ENCODE assay signal across 7 mouse cellular contexts in the genomic region with DNA sequence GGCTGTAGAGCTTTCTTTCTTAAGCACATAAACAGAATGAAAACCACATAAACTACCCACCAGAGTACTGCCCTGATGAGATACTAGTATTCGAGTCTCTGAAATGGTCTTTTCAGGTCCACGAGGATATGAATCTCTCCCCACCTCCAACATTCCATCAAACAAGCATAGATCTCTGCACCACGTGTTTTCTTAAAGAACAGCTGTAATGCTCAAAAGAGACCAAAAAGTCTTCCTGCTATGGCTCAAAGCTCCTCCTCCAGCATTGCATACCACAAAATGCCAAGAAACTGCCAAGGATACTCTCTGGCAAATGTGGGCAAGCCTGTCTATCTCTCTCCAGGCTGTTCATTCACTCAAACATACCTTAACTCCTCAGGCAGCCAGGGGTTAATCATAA. TPM values are rescaled to one million over a fixed set of nuclear protein-coding genes. Genes with fewer than 3 reads are reported as not detected.
A peak's percentile ranks its signal among the peaks of the same experiment; 100 is the strongest.
DNase-seq lines count a peak whose midpoint lies in the region; ATAC-seq and TF ChIP-seq lines count a peak whose summit lies in the region.

No protein-coding gene starts in this region.

- H3K4me1 ChIP-seq in spleen, adult 2 months (ENCODE audit: control insufficient read depth, insufficient read depth, insufficient read length) = peaks cover 7% of the 10 kb centered on the region; the same call in 1 of the 2 replicates
- no peaks in the 10 kb centered on the region; the same call in 1 of the 2 replicates for H3K4me1 ChIP-seq in forebrain, embryonic 11.5 days (replicated peaks; ENCODE audit: control insufficient read depth, insufficient read depth, low read length)
- peaks cover 17% of the 10 kb centered on the region for H3K4me1 ChIP-seq in liver, embryonic 11.5 days (replicated peaks; ENCODE audit: control insufficient read depth, insufficient read depth, low read length)

- TF ChIP-seq CTCF in spleen, adult 2 months (IDR thresholded peaks at IDR 0.05; ENCODE audit: extremely low read depth, insufficient read depth, insufficient read length, insufficient replicate concordance) = no peak

- TF ChIP-seq POLR2A in spleen, adult 2 months (IDR thresholded peaks at IDR 0.05; ENCODE audit: low read depth, low read length) = no peak

- WGBS in spleen, adult 2 months = 9% methylated on average over 3 of the region's 3 CpGs
- 19% methylated on average over 3 of the region's 3 CpGs for WGBS in forebrain, embryonic 11.5 days
- 21% methylated on average over 3 of the region's 3 CpGs for WGBS in liver, embryonic 11.5 days

- no peak overlapping the region for H3K27ac ChIP-seq in spleen, adult 2 months (ENCODE audit: insufficient read depth, low read length)
- no peak overlapping the region for H3K27ac ChIP-seq in forebrain, embryonic 11.5 days (ENCODE audit: low read depth, low read length)
- H3K27ac ChIP-seq in liver, embryonic 11.5 days (ENCODE audit: low read depth, low read length) = no peak overlapping the region

- no peaks in the 10 kb centered on the region for H3K27me3 ChIP-seq in spleen, adult 2 months (ENCODE audit: control insufficient read depth, insufficient read depth, low read length)
- no peaks in the 10 kb centered on the region for H3K27me3 ChIP-seq in forebrain, embryonic 11.5 days (ENCODE audit: control insufficient read depth, insufficient read depth, low read length)
- no peaks in the 10 kb centered on the region for H3K27me3 ChIP-seq in liver, embryonic 11.5 days (replicated peaks; ENCODE audit: control insufficient read depth, insufficient read depth, low read length)

- peak overlapping the region; percentile 68 for H3K9ac ChIP-seq in forebrain, embryonic 11.5 days (ENCODE audit: low read length)
- peak overlapping the region; percentile 65 for H3K9ac ChIP-seq in liver, embryonic 11.5 days (ENCODE audit: low read depth, low read length)

- no peaks in the 10 kb centered on the region for H3K36me3 ChIP-seq in spleen, adult 2 months (ENCODE audit: control insufficient read depth, insufficient read depth, low read length)
- no peaks in the 10 kb centered on the region for H3K36me3 ChIP-seq in forebrain, embryonic 11.5 days (ENCODE audit: control insufficient read depth, insufficient read depth, low read length)
- H3K36me3 ChIP-seq in liver, embryonic 11.5 days (ENCODE audit: control insufficient read depth, insufficient read depth, low read length) = no peaks in the 10 kb centered on the region

- ATAC-seq in forebrain, embryonic 11.5 days (replicated peaks; ENCODE audit: low FRiP score) = no peak
- no peak for ATAC-seq in liver, embryonic 11.5 days (replicated peaks; ENCODE audit: low FRiP score)

- H3K4me2 ChIP-seq in forebrain, embryonic 11.5 days (ENCODE audit: low read depth, low read length, severe bottlenecking) = peak overlapping the region; percentile 61
- peak overlapping the region; percentile 61 for H3K4me2 ChIP-seq in liver, embryonic 11.5 days

- no peak for DNase-seq in spleen, adult 2 months (ENCODE audit: low read depth in 1 of 2, low spot score in 2 of 2)
- no peak for DNase-seq in spleen, postnatal 4 days (ENCODE audit: low spot score in 2 of 2)
- no peak for DNase-seq in forebrain, embryonic 11.5 days (ENCODE audit: low spot score)
- DNase-seq in liver, embryonic 11.5 days (ENCODE audit: low spot score) = no peak
- no peak for DNase-seq in embryo, embryonic 10 days (ENCODE audit: low spot score)
- no peak for DNase-seq in right cerebral cortex, postnatal 25 days
- DNase-seq in left cerebral cortex, adult 9 months (ENCODE audit: low spot score in 2 of 2) = no peak

- peak overlapping the region; percentile 99; the same call in 1 of the 2 replicates for H3K4me3 ChIP-seq in spleen, adult 2 months (ENCODE audit: extremely low read depth, insufficient read depth, insufficient read length)
- peak overlapping the region; percentile 44 for H3K4me3 ChIP-seq in forebrain, embryonic 11.5 days (ENCODE audit: low read depth, low read length)
- H3K4me3 ChIP-seq in liver, embryonic 11.5 days (ENCODE audit: low read depth, low read length) = peak overlapping the region; percentile 51

- no peaks in the 10 kb centered on the region for H3K9me3 ChIP-seq in forebrain, embryonic 11.5 days (ENCODE audit: control insufficient read depth, low read length)
- no peaks in the 10 kb centered on the region for H3K9me3 ChIP-seq in liver, embryonic 11.5 days (ENCODE audit: control insufficient read depth, low read length)

RNA-seq across cellular contexts. Expression of gene Rbms2, which starts 4.8 kb away (rescaled TPM):
- 30.0 and 37.0 TPM in 2 replicates for polyA plus RNA-seq in spleen, adult 2 months (2012; rRNA removed)
- 21.7 and 22.3 TPM in 2 replicates for polyA plus RNA-seq in forebrain, embryonic 11.5 days (2014; fragmentation: Nextera tagmentation; extraction: Ambion mirVana)
- 14.6 and 17.0 TPM in 2 replicates for polyA plus RNA-seq in liver, embryonic 11.5 days (2014; fragmentation: Nextera tagmentation; extraction: Ambion mirVana)

RNA-seq across cellular contexts. Expression of gene Gls2, which starts 19.0 kb away (rescaled TPM):
- polyA plus RNA-seq in spleen, adult 2 months (2012; rRNA removed) = 4.7 and 6.6 TPM in 2 replicates
- 1.3 and 1.7 TPM in 2 replicates for polyA plus RNA-seq in forebrain, embryonic 11.5 days (2014; fragmentation: Nextera tagmentation; extraction: Ambion mirVana)
- 3.1 and 3.4 TPM in 2 replicates for polyA plus RNA-seq in liver, embryonic 11.5 days (2014; fragmentation: Nextera tagmentation; extraction: Ambion mirVana)

RNA-seq across cellular contexts. Expression of gene Spryd4, which starts 36.3 kb away (rescaled TPM):
- polyA plus RNA-seq in spleen, adult 2 months (2012; rRNA removed) = 6.0 and 7.6 TPM in 2 replicates
- polyA plus RNA-seq in forebrain, embryonic 11.5 days (2014; fragmentation: Nextera tagmentation; extraction: Ambion mirVana) = 23.1 and 26.7 TPM in 2 replicates
- polyA plus RNA-seq in liver, embryonic 11.5 days (2014; fragmentation: Nextera tagmentation; extraction: Ambion mirVana) = 32.4 and 37.4 TPM in 2 replicates

RNA-seq across cellular contexts. Expression of gene Mip, which starts 50.3 kb away (rescaled TPM):
- polyA plus RNA-seq in spleen, adult 2 months (2012; rRNA removed) = 0.08 TPM in 1 of 2 replicates, not detected in the other
- polyA plus RNA-seq in forebrain, embryonic 11.5 days (2014; fragmentation: Nextera tagmentation; extraction: Ambion mirVana) = 0.28 and 0.55 TPM in 2 replicates
- polyA plus RNA-seq in liver, embryonic 11.5 days (2014; fragmentation: Nextera tagmentation; extraction: Ambion mirVana) = 0.08 TPM in 1 of 2 replicates, not detected in the other

RNA-seq across cellular contexts. Expression of gene Timeless, which starts 56.6 kb away (rescaled TPM):
- polyA plus RNA-seq in spleen, adult 2 months (2012; rRNA removed) = 4.8 and 6.7 TPM in 2 replicates
- polyA plus RNA-seq in forebrain, embryonic 11.5 days (2014; fragmentation: Nextera tagmentation; extraction: Ambion mirVana) = 81.7 and 89.7 TPM in 2 replicates
- 67.5 and 71.2 TPM in 2 replicates for polyA plus RNA-seq in liver, embryonic 11.5 days (2014; fragmentation: Nextera tagmentation; extraction: Ambion mirVana)

Comparison
In these comparisons a context has a peak if more than half of its experiments do, and no peak if none do; other contexts are left out.
1. H3K4me3 ChIP-seq: peak in every context shown above with its lines; median percentile 99 in spleen, adult 2 months; 51 in liver, embryonic 11.5 days; 44 in forebrain, embryonic 11.5 days.